Mouse (Mus musculus): Measurements from ENCODE around the gene Dpm1.

- TF ChIP-seq CTCF (IDR thresholded peaks at IDR 0.05; ENCODE audit: borderline replicate concordance, insufficient read depth, low read depth, low read length) (no peak), POLR2A (IDR thresholded peaks at IDR 0.05; ENCODE audit: borderline replicate concordance, insufficient read depth, low read length) (no peak)
These were observed 24.4 kb downstream of the Dpm1 start for GRCm38 (mm10) chr2:168205681-168206631.

All from cerebellum, adult 2 months (tissue).